Mouse (Mus musculus) testis, postnatal 10 days (tissue): ENCODE data around the gene Galnt12.

ENCODE experiments used
- DNase-seq: peaks from one replicate; pipeline ENCODE4 v3.0.0; 2021; ENCODE audit warnings: low spot score

The Galnt12 gene

DNA sequence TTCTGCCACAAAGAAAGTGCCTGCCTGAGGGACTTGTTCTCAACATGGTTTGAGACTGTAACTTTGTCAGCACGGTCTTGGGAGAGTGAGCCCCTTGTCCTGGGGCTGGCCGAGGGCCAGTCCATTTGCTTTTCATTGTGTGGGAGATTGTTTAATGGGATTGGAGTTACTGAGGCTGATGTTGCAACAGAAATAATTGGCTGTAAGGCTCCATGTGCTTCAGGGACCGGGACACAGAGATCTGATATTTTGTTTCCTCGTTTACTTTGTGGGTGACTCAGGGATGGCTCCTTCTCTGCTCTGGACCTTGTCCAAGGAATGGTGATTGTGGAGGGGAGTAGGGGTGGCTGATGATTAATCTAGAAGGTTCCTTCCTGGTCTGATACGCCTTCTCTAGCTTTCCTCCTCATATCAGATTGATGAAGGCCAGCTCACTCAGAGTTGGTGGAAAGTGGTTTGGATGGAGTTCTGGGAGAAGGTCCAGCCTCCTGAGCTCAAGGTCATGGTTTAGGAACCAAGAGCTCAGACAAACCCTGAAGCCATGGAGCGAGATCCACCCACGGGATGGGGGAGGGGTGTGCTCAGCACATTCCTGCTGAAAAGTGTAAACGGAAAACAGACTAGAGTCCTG is 60.0 kb downstream of the Galnt12 start:
- DNase-seq = peak; percentile 82

DNA sequence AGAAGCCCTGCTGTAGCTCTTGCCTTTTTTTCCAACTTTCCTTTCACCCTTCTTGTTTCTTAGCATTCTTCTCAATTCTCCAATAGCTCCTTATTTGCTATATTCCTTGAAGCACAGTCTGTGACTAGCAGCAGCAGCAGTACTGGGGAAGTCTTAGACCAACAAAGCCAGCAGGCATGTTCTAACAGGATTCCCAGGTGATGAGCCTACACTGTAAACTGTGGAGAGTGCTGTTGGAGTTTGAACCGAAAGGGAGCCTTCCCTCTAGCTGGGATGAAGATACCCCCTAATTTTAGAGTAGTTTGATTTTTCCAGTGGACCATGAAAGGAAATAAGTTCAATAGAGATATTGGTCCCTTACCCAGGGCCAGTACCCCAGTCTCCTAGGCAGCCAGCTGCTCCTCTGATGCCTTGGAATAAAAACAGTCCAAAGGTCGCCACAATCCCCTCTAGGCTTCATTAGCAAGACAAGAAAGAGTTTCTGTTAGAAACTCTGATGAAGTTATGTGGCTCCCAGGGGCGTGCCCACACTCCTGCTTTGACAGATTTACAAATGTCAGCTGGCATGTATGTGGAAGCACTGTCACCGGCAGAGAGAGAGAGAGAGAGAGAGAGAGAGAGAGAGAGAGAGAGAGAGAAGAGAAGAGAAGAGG is 69.5 kb downstream of the Galnt12 start:
- no peak for DNase-seq

DNA sequence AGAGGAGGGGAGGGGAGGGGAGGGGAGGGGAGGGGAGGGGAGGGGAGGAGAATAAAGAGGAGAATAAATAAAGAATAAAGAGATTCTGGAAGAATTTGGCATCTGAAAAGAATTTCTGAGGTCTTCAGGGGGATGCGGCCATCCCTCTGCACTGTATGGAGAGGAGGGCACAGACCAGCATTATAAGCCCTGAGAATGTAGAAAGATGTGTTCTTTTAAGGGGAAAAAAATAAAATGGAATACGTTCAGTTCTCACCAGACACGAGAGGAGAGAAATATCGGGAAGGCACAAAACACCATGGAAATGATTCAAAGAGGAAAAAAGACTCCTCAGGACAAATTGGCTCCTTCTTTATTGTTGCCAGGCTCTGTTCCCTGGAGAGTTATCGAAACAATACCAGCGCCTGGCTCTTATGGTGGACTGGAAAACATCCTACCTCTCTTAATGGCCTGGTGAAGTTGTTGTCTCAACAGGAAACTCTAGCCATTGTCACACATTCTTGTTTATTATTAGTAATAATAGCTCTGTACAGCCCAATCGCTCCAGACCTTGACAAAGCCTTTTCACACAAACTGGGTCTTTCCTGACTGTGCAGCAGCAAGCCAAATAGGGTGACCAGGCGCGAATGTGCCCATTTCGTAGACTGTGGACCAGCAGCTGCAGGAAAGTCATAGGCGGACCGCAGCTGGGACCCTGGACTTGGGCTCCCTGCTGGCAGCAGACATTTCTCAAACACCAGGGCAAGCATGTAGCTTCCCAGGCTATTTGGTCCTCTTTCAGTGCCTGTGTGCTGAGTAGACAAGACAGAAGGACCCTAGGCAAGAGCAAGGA is 70.3 kb downstream of the Galnt12 start:
- DNase-seq = no peak

DNA sequence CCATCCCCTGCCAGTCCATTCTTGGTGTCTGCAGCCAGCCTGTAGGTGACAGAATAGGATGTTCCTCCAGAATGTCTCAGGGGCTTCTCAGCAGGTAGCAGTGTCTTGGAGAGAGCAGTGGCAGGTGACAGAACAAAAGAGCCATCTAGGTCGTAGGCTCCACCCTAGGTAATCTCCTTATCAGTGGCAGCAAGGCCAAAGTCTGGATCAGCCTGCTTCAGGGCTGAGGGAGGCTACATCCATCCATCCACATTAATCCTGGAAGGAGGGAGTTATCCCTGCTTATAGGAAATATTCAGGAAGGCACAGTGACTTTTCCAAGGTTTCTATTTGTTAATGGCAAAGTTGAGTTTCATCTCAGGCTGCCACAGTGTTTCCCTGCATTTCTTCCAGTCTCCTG is 80.6 kb downstream of the Galnt12 start:
- no peak for DNase-seq
